Mouse (Mus musculus): ENCODE data around the gene Nexn.

Nexn gene

DNA sequence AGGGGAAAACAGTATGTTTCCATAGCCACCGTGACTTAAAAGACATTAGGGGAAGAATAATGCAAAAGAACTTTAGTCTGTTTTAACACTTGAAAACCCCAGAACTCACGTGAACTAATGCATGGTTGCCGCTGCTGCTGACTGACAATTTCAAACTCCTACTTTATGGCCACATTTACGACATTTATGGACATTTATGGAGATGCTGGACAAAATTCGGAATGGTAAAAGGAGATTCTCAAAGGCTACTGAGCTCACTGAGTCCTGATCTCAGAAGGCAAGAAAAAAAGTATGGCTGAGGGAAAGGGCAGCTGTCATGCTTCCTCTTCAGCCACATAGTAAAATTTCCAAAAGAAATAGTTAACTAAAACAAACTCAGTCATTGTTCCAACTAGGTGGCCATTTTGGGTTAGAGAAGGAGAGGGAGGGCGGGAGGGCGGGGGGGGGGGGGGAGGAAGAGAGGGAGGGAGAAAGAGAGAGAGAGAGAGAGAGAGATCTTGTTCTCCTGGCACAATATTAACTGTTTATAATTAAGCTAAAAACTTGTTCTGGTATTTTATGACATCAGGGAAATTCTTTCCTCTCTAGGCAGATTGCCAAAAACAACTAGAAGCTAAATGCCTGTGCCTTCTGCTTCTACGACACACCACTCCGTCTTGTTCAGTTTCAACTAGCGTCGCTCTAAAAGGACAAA is 73.8 kb downstream of the Nexn start:
- DNase-seq = no peak

DNA sequence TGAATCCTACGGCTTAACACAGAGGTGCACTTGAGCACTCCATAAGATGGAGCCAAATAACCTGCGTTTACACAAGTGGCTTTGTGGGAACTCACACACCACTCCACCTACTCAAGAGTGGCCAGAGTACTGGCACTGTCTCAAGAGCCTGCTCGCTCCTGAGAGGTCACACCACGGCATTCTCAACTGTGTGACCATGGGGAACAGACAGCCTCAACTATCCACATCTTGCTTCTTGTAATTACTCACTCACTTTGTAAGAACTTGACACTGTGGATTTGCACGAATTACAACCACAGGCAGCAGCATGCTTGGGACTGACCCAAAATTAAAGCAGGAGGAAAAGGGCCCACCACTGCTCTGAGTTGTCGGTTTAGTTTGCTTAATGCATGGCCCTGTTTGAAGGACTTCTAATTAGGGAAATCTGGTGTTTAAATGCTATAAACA is 74.3 kb downstream of the Nexn start:
- DNase-seq = peak; percentile 55

DNA sequence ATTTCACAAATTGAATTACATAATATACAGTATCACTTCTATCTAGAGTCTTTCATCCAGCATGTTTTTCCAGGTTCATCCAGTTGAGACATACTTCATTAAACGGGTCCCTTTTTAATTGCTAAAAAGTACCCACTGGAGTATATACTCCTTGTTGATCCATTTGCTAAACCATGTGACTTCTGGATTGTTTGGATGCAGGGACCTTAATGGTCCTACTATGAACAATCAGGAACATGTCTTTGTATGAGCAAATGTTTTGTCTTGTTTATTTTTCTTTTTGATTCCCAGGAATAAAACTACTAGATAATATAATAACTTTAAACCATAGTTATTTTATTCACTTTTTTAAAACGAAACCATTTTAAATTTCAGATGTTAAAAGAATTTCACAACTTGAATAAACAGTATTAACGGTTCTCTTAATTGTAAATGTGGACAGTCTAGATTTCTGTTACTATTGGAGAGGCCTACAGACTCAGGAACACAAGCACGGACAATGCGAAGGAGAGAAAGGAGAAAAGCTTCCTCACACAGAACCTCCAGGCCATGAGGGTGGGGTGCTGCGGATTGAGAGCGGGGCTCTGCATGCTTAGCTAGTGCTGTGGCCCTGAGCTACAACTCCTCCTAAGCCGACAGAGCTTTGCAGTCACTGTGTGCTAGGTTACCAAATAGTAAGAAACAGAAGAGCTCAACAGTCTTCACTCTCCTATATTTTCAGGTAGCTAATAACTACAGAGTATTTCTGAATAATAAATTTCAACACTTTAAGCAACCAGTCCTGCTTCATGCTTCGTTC is 75.3 kb downstream of the Nexn start:
- no peak for DNase-seq

DNA sequence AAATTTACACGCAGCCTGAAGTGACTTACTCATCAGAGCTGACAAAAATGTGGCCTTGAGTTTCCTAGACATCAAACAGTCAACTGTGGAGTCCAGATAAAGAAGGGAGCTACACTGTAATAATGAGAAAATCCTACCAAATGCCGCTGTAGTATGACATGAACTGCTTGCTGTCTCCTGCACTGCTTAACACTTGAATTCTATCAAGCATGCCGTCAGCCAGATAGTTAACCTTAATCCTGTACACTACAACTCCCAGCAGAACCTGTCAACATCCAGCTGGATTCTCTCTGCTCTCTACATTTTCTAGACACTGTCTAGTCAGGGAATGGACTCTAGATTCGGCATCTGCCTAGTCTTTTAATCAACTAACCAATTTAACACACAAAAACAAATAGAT is 76.8 kb downstream of the Nexn start:
- peak; percentile 57 for DNase-seq
